Mouse (Mus musculus) kidney, postnatal 36 days (tissue): ENCODE measurements at regions not wholly inside any gene's neighbourhood (a gene's known extent, or its start where the extent isn't known, plus 50 kb on each side); places are given as distances from the start of the nearest gene placed in this dataset.

Experiments used
- DNase-seq, 2 experiments: peaks; one replicate each; pipeline ENCODE4 v3.0.0; 2021 to 2022; ENCODE audit warnings: mixed read lengths in 2 of 2

- peak in 1 of 2 experiments; percentile 25 for DNase-seq
These were observed 597.9 kb upstream of the Zwint start for GRCm38 (mm10) chr10:72056725-72057124.

GRCm38 (mm10) chr10:72071185-72071718 lies 583.4 kb upstream of the Zwint start:
- DNase-seq = no peak

GRCm38 (mm10) chr10:72078363-72078762 lies 576.3 kb upstream of the Zwint start:
- no peak for DNase-seq

- no peak for DNase-seq
These were observed 557.7 kb upstream of the Zwint start for GRCm38 (mm10) chr10:72096951-72097350.

GRCm38 (mm10) chr10:72099156-72099812 lies 555.4 kb upstream of the Zwint start:
- peak; percentile 12 to 47 for DNase-seq

- DNase-seq = no peak
These were observed 535.2 kb upstream of the Zwint start for GRCm38 (mm10) chr10:72119447-72119846.

- DNase-seq = no peak
These were observed 522.2 kb upstream of the Zwint start for GRCm38 (mm10) chr10:72132407-72132806.
